Mouse (Mus musculus) right cerebral cortex, adult 18-20 months (tissue): ENCODE measurements around the gene Ide.
A peak's percentile ranks its signal among the peaks of the same experiment; 100 is the strongest.

Experiments used
- DNase-seq: peaks from one replicate; pipeline ENCODE4 v3.0.0; 2022; ENCODE audit warnings: mixed read lengths

Ide gene

GRCm38 (mm10) chr19:37332726-37333125, 4.9 kb downstream of the Ide start:
- DNase-seq = no peak

- no peak for DNase-seq
These were observed 10.4 kb downstream of the Ide start for GRCm38 (mm10) chr19:37327216-37327615.

GRCm38 (mm10) chr19:37323566-37323965, 14.1 kb downstream of the Ide start:
- DNase-seq = no peak

- DNase-seq = no peak
These were observed 16.6 kb downstream of the Ide start for GRCm38 (mm10) chr19:37320802-37321619.

GRCm38 (mm10) chr19:37317359-37317758, 20.3 kb downstream of the Ide start:
- no peak for DNase-seq

- DNase-seq = no peak
These were observed 22.6 kb downstream of the Ide start for GRCm38 (mm10) chr19:37315091-37315490.

- peak; percentile 42 for DNase-seq
These were observed 26.2 kb downstream of the Ide start for GRCm38 (mm10) chr19:37311426-37311825.

GRCm38 (mm10) chr19:37310133-37310532, 27.5 kb downstream of the Ide start:
- DNase-seq = no peak

- no peak for DNase-seq
These were observed 28.7 kb downstream of the Ide start for GRCm38 (mm10) chr19:37308941-37309340.

- DNase-seq = no peak
These were observed 29.7 kb downstream of the Ide start for GRCm38 (mm10) chr19:37307826-37308545.

- no peak for DNase-seq
These were observed 31.5 kb downstream of the Ide start for GRCm38 (mm10) chr19:37306176-37306575.

- DNase-seq = no peak
These were observed 32.8 kb downstream of the Ide start for GRCm38 (mm10) chr19:37304866-37305265.

- no peak for DNase-seq
These were observed 33.6 kb downstream of the Ide start for GRCm38 (mm10) chr19:37304006-37304405.

- DNase-seq = no peak
These were observed 35.9 kb downstream of the Ide start for GRCm38 (mm10) chr19:37301733-37302132.

- DNase-seq = no peak
These were observed 46.0 kb downstream of the Ide start for GRCm38 (mm10) chr19:37291676-37292075.

- no peak for DNase-seq
These were observed 46.7 kb downstream of the Ide start for GRCm38 (mm10) chr19:37290906-37291305.

- DNase-seq = no peak
These were observed 52.9 kb downstream of the Ide start for GRCm38 (mm10) chr19:37284775-37285174.

GRCm38 (mm10) chr19:37283166-37283565, 54.5 kb downstream of the Ide start:
- peak; percentile 85 for DNase-seq

GRCm38 (mm10) chr19:37281710-37282109, 55.9 kb downstream of the Ide start:
- DNase-seq = peak; percentile 49

- DNase-seq = no peak
These were observed 58.5 kb downstream of the Ide start for GRCm38 (mm10) chr19:37279194-37279593.

- peak; percentile 69 for DNase-seq
These were observed 62.1 kb downstream of the Ide start for GRCm38 (mm10) chr19:37275555-37275954.

- no peak for DNase-seq
These were observed 68.5 kb downstream of the Ide start for GRCm38 (mm10) chr19:37269106-37269505.

- peak; percentile 95 for DNase-seq
These were observed 72.1 kb downstream of the Ide start for GRCm38 (mm10) chr19:37265333-37266103.
